Mouse (Mus musculus) right cerebral cortex, postnatal 14 days (tissue): ENCODE data around the gene Mthfsd.

Experiments used
- DNase-seq: peaks from one replicate; pipeline ENCODE4 v3.0.0; 2022

Gene Mthfsd

GRCm38 (mm10) chr8:121063649-121064048 is 44.5 kb downstream of the Mthfsd start:
- no peak for DNase-seq

DNA sequence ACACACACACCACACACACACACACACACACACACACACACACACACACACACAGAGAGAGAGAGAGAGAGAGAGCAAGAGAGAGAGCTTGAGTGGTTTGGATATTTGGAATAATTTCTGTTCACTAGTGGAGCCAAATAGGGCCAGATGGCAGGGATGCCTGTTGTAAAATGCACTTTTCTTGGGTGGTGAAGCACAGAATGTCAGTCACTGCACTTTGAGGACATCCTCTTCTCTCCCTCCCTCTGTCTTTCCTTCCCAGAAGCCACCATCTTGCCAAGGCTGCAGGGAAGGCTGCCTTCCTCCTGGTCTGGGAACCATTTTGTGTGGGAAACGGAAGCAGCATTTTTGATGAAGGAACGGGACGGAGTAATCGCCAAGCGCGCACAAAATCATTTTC is 45.7 kb downstream of the Mthfsd start:
- no peak for DNase-seq

- no peak for DNase-seq
Measured at GRCm38 (mm10) chr8:121059098-121059497, 49.1 kb downstream of the Mthfsd start.

DNA sequence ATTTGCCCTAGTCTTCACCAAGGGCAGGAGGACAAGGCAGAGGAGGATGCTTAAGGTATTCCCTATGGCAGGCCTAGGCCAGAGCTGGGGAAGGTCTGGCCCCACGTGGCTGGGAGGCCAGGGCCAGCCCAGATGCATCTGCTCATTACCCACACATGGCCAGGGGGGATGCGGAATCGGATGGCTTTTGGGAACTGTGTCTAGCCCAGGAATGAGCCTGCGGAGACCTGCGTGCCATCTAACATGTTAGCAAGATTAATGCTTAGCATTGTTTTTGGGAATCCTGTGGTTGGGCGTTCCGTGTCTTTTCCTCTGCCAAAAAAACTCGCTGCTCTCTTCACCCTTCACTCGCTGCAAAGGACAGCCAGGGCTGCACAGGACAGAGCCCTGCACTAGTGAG is 50.1 kb downstream of the Mthfsd start:
- no peak for DNase-seq

GRCm38 (mm10) chr8:121047441-121047840 is 60.8 kb downstream of the Mthfsd start:
- DNase-seq = no peak

DNA sequence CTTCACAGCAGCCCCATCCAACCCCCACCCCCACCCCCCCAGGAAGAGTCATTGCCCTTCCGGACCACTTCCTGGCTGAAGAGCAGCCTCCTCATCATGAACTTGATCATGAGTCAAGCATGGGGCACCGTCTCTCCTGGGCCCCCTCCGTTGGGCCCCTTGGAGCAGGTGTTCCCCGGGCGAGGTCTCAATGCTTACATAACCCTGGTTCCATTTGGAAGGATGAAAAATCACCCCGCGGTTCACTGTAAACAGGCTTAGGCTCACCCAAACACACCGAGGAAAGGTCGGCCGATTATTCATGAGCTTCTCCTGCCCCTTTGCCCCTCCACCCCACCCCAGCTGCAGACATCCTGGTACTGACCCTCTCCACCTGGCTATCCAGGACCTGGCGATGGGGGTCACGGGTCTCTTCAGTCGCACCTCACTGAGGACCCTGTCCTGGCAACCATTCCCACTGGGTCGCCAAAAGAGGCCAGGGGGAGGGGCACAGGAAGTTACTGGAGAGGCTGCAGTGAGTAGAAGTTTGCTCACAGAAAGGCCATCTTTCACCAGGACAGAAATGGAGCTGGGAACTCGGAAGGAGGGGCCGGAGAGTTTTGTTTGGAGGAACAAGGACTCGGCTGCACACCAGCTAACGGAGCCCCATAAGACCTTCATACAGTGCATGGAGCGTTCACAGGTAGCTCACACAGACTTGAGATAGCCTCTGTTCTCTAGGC is 64.3 kb downstream of the Mthfsd start:
- DNase-seq = no peak
